Mouse (Mus musculus) natural killer cell, adult 2 months (primary cell): ENCODE results near the gene Nfib.

Source experiments
- DNase-seq, 2 experiments: peaks; one replicate each; pipeline ENCODE4 v3.0.0; 2022; ENCODE audit warnings: low spot score in 2 of 2

Gene Nfib

GRCm38 (mm10) chr4:82246290-82246689 lies 459.3 kb downstream of the Nfib start:
- no peak for DNase-seq
